Mouse (Mus musculus): ENCODE measurements around the gene Eif2s1.
"Not testable (repeated sequence)": the region's sequence is repeated elsewhere in the genome, so short reads cannot be mapped to it uniquely, and the experiment has no call there.

The Eif2s1 gene

GRCm38 (mm10) chr12:78915561-78915960, 53.9 kb downstream of the Eif2s1 start:
- DNase-seq: no peak

- no peak for DNase-seq
Measured at GRCm38 (mm10) chr12:78916278-78916677, 54.7 kb downstream of the Eif2s1 start.

- peak; percentile 89 for DNase-seq
Measured at GRCm38 (mm10) chr12:78918227-78919078, 56.8 kb downstream of the Eif2s1 start.

GRCm38 (mm10) chr12:78919079-78919712, 57.6 kb downstream of the Eif2s1 start:
- peak; percentile 76 for DNase-seq

- peak; percentile 28 for DNase-seq
Measured at GRCm38 (mm10) chr12:78921421-78921820, 59.8 kb downstream of the Eif2s1 start.

GRCm38 (mm10) chr12:78922058-78922457, 60.4 kb downstream of the Eif2s1 start:
- DNase-seq: peak; percentile 12

- not testable (repeated sequence) for DNase-seq
Measured at GRCm38 (mm10) chr12:78922977-78923376, 61.4 kb downstream of the Eif2s1 start.

GRCm38 (mm10) chr12:78923539-78924189, 62.0 kb downstream of the Eif2s1 start:
- no peak for DNase-seq

GRCm38 (mm10) chr12:78927287-78927686, 65.7 kb downstream of the Eif2s1 start:
- DNase-seq: no peak

- DNase-seq: no peak
Measured at GRCm38 (mm10) chr12:78929900-78930299, 68.3 kb downstream of the Eif2s1 start.

GRCm38 (mm10) chr12:78936494-78936893, 74.9 kb downstream of the Eif2s1 start:
- no peak for DNase-seq

Data from kidney, postnatal 14 days (tissue).